Mouse (Mus musculus) forebrain, embryonic 16.5 days (tissue): ENCODE results near the gene Emid1. TPM values are rescaled to one million over a fixed set of nuclear protein-coding genes. Genes with fewer than 3 reads are reported as not detected.

ENCODE experiments used
- ATAC-seq: fragments of 200-750 bp; cut with Nextera tagmentation; 2 replicates; pipeline ENCODE4 v1.8.0; 2017; ENCODE audit warnings: mild to moderate bottlenecking, moderate library complexity
- H3K27ac ChIP-seq: fragments of 300-500 bp; sonication (generic); 2 replicates; pipeline ENCODE4 v1.5.1; 2014; ENCODE audit warnings: low read length, control low read depth
- H3K27me3 ChIP-seq: fragments of 300-500 bp; sonication (generic); replicated peaks from 2 replicates; pipeline ENCODE4 v1.6.1; 2014; ENCODE audit warnings: low read length; ENCODE audit not compliant: control insufficient read depth, insufficient read depth
- H3K36me3 ChIP-seq: fragments of 300-500 bp; sonication (generic); 2 replicates; pipeline ENCODE4 v1.6.1; 2014; ENCODE audit not compliant: control insufficient read depth, insufficient read depth
- H3K4me1 ChIP-seq: fragments of 300-500 bp; sonication (generic); replicated peaks from 2 replicates; pipeline ENCODE4 v1.6.1; 2014; ENCODE audit warnings: low read length; ENCODE audit not compliant: control insufficient read depth, insufficient read depth
- H3K4me2 ChIP-seq: fragments of 300-500 bp; sonication (generic); 2 replicates; pipeline ENCODE4 v1.6.1; 2014; ENCODE audit warnings: mild to moderate bottlenecking, low read length, control low read depth
- H3K4me3 ChIP-seq: fragments of 300-500 bp; sonication (generic); replicated peaks from 2 replicates; pipeline ENCODE4 v1.5.1; 2014; ENCODE audit warnings: mild to moderate bottlenecking, low read length, control low read depth
- H3K9ac ChIP-seq: fragments of 300-500 bp; sonication (generic); replicated peaks from 2 replicates; pipeline ENCODE4 v1.6.1; 2014; ENCODE audit warnings: low read depth, low read length, control low read depth
- H3K9me3 ChIP-seq: fragments of 300-500 bp; sonication (generic); 2 replicates; pipeline ENCODE4 v1.6.1; 2016; ENCODE audit warnings: low read length; ENCODE audit not compliant: control insufficient read depth
- WGBS: fragments of 180-500 bp; shearing (Covaris S2); extraction: QIAGEN DNeasy Blood & Tissue Kit; methylation state at CpG from one replicate; pipeline ENCODE4 v1.1.7; 2014; 5-methylcytosine and 5-hydroxymethylcytosine counted together
- polyA plus RNA-seq: library from polyadenylated mRNA; unstranded; fragments of >200 nt; fragmentation: Nextera tagmentation; extraction: Ambion mirVana; gene quantifications from 2 replicates; pipeline ENCODE4 v1.2.1, GENCODE M21; 2015

Emid1 gene
- polyA plus RNA-seq, 1 experiment from 2014 or later = 27.3 TPM

- 46% methylated on average over 9 of the region's 9 CpGs for WGBS
- H3K4me3 ChIP-seq = no peak overlapping the region
- peaks cover 14% of the 10 kb centered on the region for H3K4me1 ChIP-seq
- peak; percentile 49; the same call in 1 of the 2 replicates for ATAC-seq
- H3K27me3 ChIP-seq = no peaks in the 10 kb centered on the region
- no peaks in the 10 kb centered on the region for H3K36me3 ChIP-seq
- no peaks in the 10 kb centered on the region for H3K9me3 ChIP-seq
- H3K9ac ChIP-seq = no peak overlapping the region
- H3K4me2 ChIP-seq = no peak overlapping the region
- no peak overlapping the region for H3K27ac ChIP-seq
Measured at GRCm38 (mm10) chr11:5149955-5150354, 2.1 kb downstream of the Emid1 start.

GRCm38 (mm10) chr11:5149249-5149648 is 2.8 kb downstream of the Emid1 start:
- WGBS = 16% methylated on average over 7 of the region's 7 CpGs
- no peaks in the 10 kb centered on the region for H3K27me3 ChIP-seq
- no peaks in the 10 kb centered on the region for H3K36me3 ChIP-seq
- peaks cover 14% of the 10 kb centered on the region for H3K4me1 ChIP-seq
- no peak overlapping the region for H3K4me2 ChIP-seq
- no peak for ATAC-seq
- no peak overlapping the region for H3K4me3 ChIP-seq
- H3K9ac ChIP-seq = no peak overlapping the region
- H3K9me3 ChIP-seq = no peaks in the 10 kb centered on the region
- no peak overlapping the region for H3K27ac ChIP-seq

- no peak overlapping the region for H3K4me2 ChIP-seq
- WGBS = 91% methylated on average over 3 of the region's 3 CpGs
- ATAC-seq = no peak
- H3K9me3 ChIP-seq = no peaks in the 10 kb centered on the region
- H3K36me3 ChIP-seq = no peaks in the 10 kb centered on the region
- no peak overlapping the region for H3K27ac ChIP-seq
- no peak overlapping the region for H3K4me3 ChIP-seq
- no peak overlapping the region for H3K9ac ChIP-seq
- H3K4me1 ChIP-seq = peaks cover 14% of the 10 kb centered on the region
- no peaks in the 10 kb centered on the region for H3K27me3 ChIP-seq
Measured at GRCm38 (mm10) chr11:5145600-5145999, 6.5 kb downstream of the Emid1 start.

GRCm38 (mm10) chr11:5141965-5142364 is 10.1 kb downstream of the Emid1 start:
- no peak overlapping the region for H3K9ac ChIP-seq
- WGBS = 84% methylated on average over 2 of the region's 2 CpGs
- no peaks in the 10 kb centered on the region for H3K27me3 ChIP-seq
- H3K36me3 ChIP-seq = no peaks in the 10 kb centered on the region
- ATAC-seq = no peak
- H3K27ac ChIP-seq = no peak overlapping the region
- no peak overlapping the region for H3K4me2 ChIP-seq
- H3K4me1 ChIP-seq = peaks cover 8% of the 10 kb centered on the region
- no peaks in the 10 kb centered on the region for H3K9me3 ChIP-seq
- H3K4me3 ChIP-seq = no peak overlapping the region

GRCm38 (mm10) chr11:5141252-5141651 is 10.8 kb downstream of the Emid1 start:
- no peaks in the 10 kb centered on the region for H3K36me3 ChIP-seq
- ATAC-seq = no peak
- H3K9me3 ChIP-seq = no peaks in the 10 kb centered on the region
- no peak overlapping the region for H3K4me3 ChIP-seq
- H3K9ac ChIP-seq = no peak overlapping the region
- no peaks in the 10 kb centered on the region for H3K27me3 ChIP-seq
- WGBS = 92% methylated on average over 5 of the region's 5 CpGs
- no peak overlapping the region for H3K27ac ChIP-seq
- peaks cover 8% of the 10 kb centered on the region for H3K4me1 ChIP-seq
- H3K4me2 ChIP-seq = no peak overlapping the region

- H3K27me3 ChIP-seq = no peaks in the 10 kb centered on the region
- H3K4me1 ChIP-seq = peaks cover 8% of the 10 kb centered on the region
- ATAC-seq = no peak
Measured at GRCm38 (mm10) chr11:5140619-5141018, 11.4 kb downstream of the Emid1 start.

GRCm38 (mm10) chr11:5139372-5139771 is 12.7 kb downstream of the Emid1 start:
- WGBS = 84% methylated on average over 9 of the region's 9 CpGs
- no peak overlapping the region for H3K27ac ChIP-seq
- H3K4me1 ChIP-seq = peaks cover 8% of the 10 kb centered on the region
- no peaks in the 10 kb centered on the region for H3K36me3 ChIP-seq
- ATAC-seq = no peak
- no peaks in the 10 kb centered on the region for H3K27me3 ChIP-seq
- H3K4me2 ChIP-seq = no peak overlapping the region
- H3K9ac ChIP-seq = no peak overlapping the region
- H3K9me3 ChIP-seq = no peaks in the 10 kb centered on the region
- H3K4me3 ChIP-seq = no peak overlapping the region

More at GRCm38 (mm10) chr11:5140619-5141018, 11.4 kb downstream of the Emid1 start:
- WGBS = 45% methylated on average over 8 of the region's 8 CpGs
- 0 out of 2 replicates have a peak overlapping the region, but pooled peaks have one; percentile 3 for H3K9ac ChIP-seq
- H3K27ac ChIP-seq = no peak overlapping the region
- H3K4me3 ChIP-seq = no peak overlapping the region
- H3K9me3 ChIP-seq = no peaks in the 10 kb centered on the region
- no peak overlapping the region for H3K4me2 ChIP-seq
- no peaks in the 10 kb centered on the region for H3K36me3 ChIP-seq

- H3K4me1 ChIP-seq = peaks cover 8% of the 10 kb centered on the region
- no peaks in the 10 kb centered on the region for H3K27me3 ChIP-seq
- ATAC-seq = no peak
- H3K4me3 ChIP-seq = no peak overlapping the region
- H3K36me3 ChIP-seq = no peaks in the 10 kb centered on the region
- no peaks in the 10 kb centered on the region for H3K9me3 ChIP-seq
- no peak overlapping the region for H3K9ac ChIP-seq
- no peak overlapping the region for H3K4me2 ChIP-seq
- no peak overlapping the region for H3K27ac ChIP-seq
- WGBS = 83% methylated on average over 2 of the region's 2 CpGs
Measured at GRCm38 (mm10) chr11:5138642-5139041, 13.4 kb downstream of the Emid1 start.

- no peak overlapping the region for H3K4me3 ChIP-seq
- H3K4me1 ChIP-seq = peaks cover 6% of the 10 kb centered on the region
- 88% methylated on average over 11 of the region's 11 CpGs for WGBS
- H3K27me3 ChIP-seq = no peaks in the 10 kb centered on the region
- no peaks in the 10 kb centered on the region for H3K9me3 ChIP-seq
- H3K36me3 ChIP-seq = no peaks in the 10 kb centered on the region
- no peak for ATAC-seq
- H3K4me2 ChIP-seq = no peak overlapping the region
- H3K27ac ChIP-seq = no peak overlapping the region
- no peak overlapping the region for H3K9ac ChIP-seq
Measured at GRCm38 (mm10) chr11:5135914-5136313, 16.1 kb downstream of the Emid1 start.

GRCm38 (mm10) chr11:5132751-5133150 is 19.3 kb downstream of the Emid1 start:
- no peak overlapping the region for H3K4me2 ChIP-seq
- no peaks in the 10 kb centered on the region for H3K27me3 ChIP-seq
- no peak overlapping the region for H3K27ac ChIP-seq
- H3K4me3 ChIP-seq = no peak overlapping the region
- H3K9me3 ChIP-seq = no peaks in the 10 kb centered on the region
- 78% methylated on average over 4 of the region's 4 CpGs for WGBS
- H3K36me3 ChIP-seq = no peaks in the 10 kb centered on the region
- peaks cover 17% of the 10 kb centered on the region for H3K4me1 ChIP-seq
- no peak for ATAC-seq
- H3K9ac ChIP-seq = no peak overlapping the region
